Mouse (Mus musculus) brain, embryonic 14.5 days (tissue): ENCODE data around the gene Ptgis. TPM values are rescaled to one million over a fixed set of nuclear protein-coding genes. Genes with fewer than 3 reads are reported as not detected.
A peak's percentile ranks its signal among the peaks of the same experiment; 100 is the strongest.

Source experiments
- DNase-seq: peaks from one replicate; pipeline ENCODE4 v3.0.0-alpha.2; 2011; ENCODE audit warnings: low read depth
- CTCF ChIP-seq: fragments of 200-500 bp; IDR thresholded peaks from 2 replicates; pipeline ENCODE4 v1.5.1; 2012; ENCODE audit warnings: inconsistent platforms, mild to moderate bottlenecking, moderate library complexity, borderline replicate concordance; ENCODE audit not compliant: insufficient read depth, insufficient read length; ENCODE audit errors: extremely low read depth
- POLR2A ChIP-seq: fragments of 200-500 bp; IDR thresholded peaks from 2 replicates; pipeline ENCODE4 v1.6.1; 2012; ENCODE audit warnings: mild to moderate bottlenecking, inconsistent platforms, borderline replicate concordance; ENCODE audit not compliant: poor library complexity, insufficient read depth, insufficient read length, severe bottlenecking; ENCODE audit errors: extremely low read depth
- polyA plus RNA-seq: library from polyadenylated mRNA; depleted of rRNA; stranded (reverse); fragments of >200 nt; gene quantifications from 2 replicates; pipeline ENCODE4 v1.2.3, GENCODE M21; 2012

Ptgis gene
- polyA plus RNA-seq, 1 experiment = 6.1 TPM

DNA sequence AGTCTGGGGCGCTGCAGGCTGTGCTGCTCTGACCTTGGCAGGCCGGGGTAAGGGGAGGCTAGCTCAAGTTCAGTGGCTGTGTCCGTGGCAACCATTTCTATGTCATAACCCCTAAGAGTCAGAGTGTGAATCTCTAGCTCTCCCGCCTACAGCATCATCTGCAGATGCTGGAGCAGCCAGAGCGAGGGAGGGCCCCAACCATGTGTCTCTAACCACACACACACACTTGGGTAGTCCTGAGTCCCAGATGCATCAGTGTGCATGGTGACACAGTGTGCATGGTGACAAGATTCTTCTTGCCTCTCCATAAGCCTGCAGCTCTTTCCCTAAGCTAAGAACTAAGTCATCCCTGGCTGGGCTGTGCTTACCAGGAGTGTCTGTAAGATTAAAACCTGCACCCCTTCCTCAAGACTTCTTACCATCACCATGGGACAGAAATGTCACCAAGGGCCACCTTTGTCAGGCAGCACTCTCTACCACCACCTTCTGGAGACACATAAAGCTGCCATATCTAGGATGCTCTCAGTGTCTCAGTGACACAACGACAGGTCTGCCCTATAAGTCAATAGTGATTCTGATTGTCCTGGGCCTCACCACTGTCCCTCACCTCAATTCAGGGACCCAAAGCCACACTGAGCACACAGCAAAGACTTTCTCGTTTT, 36.8 kb downstream of the Ptgis start:
- DNase-seq = peak; percentile 28
- TF ChIP-seq CTCF = peak; percentile 28; the same call in 1 of the 2 replicates
- no peak for TF ChIP-seq POLR2A

DNA sequence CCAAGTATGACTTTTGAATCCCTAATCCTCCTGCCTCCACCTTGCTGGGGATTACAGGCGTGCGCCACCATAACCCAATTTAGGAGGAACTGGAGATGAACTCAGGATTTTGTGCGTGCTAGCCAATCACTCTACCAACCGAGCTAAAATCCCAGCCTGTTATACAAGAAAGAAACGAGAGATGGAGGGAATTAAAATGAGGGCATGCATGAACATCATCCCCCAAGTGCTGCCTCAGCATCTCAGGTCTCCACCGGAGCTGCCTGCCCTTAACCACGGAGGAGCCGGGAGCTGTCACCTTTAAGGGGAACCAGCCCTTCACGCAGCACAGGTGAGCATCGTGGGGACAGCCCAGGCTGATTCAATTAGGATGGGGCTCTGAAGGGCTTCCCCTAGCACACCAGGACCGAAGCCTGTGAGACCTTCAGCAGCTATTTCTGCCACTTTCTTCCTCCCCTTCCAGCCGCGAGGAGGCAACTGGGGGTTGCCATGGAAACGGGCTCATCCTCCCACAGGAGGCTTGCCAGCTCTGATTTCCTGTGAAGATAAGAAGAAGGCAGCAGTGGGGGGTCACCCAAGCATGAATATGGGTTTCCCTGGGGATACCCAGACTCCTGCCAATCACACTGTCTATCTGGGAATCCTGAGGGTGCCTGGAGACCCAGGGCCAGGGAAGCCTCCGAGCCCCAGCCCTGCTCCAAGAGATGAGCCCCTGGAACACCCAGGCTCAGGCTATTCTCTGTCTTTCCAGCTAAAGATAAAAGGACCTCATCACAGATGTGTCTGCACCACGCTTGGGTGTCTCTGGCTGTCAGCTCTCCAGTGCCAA, 38.7 kb downstream of the Ptgis start:
- DNase-seq = peak; percentile 93
- no peak for TF ChIP-seq POLR2A
- no peak for TF ChIP-seq CTCF

GRCm38 (mm10) chr2:167198660-167199427, 41.6 kb downstream of the Ptgis start:
- no peak for TF ChIP-seq CTCF
- TF ChIP-seq POLR2A = no peak
- no peak for DNase-seq

DNA sequence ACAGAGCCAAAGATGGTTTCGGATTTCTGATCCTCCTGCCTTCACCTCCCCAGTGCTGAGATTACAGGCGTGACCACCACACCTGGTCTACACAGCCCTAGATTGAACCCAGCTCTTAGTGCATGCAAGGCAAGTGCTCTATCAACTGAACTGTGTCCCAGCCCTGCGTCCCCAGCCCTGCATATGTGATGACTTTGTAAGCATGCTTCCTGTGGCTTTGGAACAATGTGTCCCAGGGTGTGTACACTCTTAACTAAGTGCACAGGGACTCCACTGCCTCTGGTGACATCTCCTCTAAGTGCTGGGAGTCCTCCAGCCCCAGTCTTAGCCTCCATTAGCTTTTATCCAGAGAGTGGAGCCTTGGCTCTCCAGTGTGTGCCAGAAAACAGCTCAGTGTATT, 47.0 kb downstream of the Ptgis start:
- TF ChIP-seq CTCF = no peak
- TF ChIP-seq POLR2A = no peak

GRCm38 (mm10) chr2:167190076-167190399, 50.4 kb downstream of the Ptgis start, which contains the start of gene Kcnb1:
TSS of gene Kcnb1 (minus strand) at chr2:167190155.
- peak; percentile 93 for DNase-seq
- TF ChIP-seq CTCF (peak; percentile 57), POLR2A (no peak)

More for the DNA sequence above, 47.0 kb downstream of the Ptgis start:
- no peak for DNase-seq

DNA sequence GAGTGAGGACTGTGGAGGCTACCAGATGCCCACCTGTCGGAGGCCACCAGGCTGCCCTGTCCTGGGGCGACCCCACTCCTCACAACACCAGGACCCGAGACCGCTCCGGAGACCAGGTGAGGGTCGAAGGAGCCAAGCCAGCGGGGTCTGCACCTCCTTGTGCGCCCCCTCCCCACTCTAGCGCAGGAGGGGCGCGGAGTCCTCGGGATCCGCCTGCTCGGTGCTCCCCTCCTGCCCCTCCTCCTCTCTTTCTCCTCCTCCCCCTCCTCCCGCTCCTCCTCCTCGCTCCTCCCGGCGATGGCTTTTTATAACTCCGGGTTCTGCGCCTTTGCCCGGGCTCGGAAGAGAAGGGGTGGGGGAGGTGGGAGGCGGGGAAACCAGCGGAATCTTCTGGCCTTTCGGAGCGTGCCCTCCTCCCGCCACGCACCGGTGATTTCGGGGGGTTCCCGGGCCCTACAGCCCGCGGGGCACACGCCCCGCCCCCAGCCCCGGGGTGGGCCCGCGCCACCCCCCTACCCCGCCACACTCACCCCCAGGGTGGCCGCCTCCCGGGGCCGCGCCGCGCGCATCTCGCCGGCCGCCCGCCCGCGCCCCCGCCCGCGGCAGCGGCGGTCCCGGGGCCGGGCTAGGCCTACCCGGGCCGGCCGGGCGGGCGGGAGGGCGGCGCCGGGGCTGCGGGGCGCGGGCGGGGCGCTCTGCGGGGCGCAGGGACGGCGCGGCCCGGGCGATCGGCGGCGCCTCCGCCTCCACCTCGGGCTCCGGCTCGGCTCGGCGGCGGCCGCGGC, 50.9 kb downstream of the Ptgis start:
- peak; percentile 73 for DNase-seq
- TF ChIP-seq POLR2A (no peak), CTCF (no peak)

DNA sequence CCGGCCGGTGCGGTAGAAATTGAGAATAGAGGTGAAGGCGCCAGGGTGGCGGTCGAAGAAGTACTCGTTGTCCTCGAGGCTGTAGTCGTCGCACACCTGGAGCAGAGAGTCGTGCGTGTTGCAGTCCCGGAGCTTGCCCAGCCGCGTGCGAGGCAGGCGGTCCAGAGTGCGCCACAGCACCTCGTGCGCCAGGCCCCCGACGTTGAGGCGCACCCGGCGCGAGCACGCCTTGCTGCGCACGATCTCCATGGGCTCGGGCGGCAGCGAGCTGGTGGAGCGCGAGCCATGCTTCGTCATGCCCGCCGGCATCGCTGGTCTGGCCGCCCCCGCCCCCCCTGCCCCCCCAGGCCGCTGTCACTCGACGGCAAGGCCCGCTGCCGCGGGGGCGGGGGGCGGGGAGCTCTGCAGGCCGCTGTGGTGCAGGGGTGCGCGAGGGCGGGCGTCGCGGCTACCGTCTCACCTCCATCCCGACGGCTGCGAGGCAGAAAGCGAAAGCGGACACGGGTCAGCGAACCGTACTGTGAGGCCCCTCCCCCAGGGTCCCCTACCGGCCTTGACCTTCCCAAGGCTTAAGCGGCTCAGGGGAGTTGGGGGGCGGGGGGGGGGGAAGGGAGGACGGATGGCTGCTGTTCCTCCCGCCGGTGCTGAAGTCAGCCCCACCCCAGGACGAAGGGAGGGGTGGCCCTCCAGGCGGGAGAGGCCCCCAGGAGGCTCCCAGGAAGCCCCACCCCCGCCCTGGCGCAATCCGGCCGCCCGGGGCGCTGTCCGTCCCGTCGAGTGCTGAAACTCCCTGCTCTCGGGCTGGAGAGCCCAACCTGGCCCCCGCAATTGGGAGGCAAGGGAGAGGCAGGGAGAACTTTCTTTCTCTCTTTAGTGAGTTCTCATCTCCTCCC, 51.8 kb downstream of the Ptgis start:
- TF ChIP-seq CTCF = peak; percentile 20; the same call in 1 of the 2 replicates
- no peak for TF ChIP-seq POLR2A
- DNase-seq = peak; percentile 47

DNA sequence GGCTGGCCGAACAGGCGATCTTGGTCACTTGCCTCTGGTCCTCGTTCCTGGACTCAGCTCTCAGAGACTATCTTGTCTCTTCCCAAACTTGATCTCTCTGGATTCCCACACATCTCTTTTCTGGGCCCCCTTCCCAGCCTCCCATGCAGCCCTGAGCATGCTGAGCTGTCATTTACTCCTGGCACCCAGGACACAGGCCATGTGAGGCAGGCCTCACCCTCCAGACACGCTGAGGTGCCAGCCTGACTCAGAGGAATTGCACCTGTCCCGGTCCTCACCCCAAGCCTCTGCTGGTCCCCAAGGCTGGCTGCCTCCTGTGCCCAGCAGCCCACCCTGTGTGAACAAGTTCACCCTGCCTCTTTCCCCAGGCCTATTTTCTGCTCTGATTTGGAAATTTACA, 53.3 kb downstream of the Ptgis start:
- no peak for DNase-seq
- TF ChIP-seq CTCF = no peak
- TF ChIP-seq POLR2A = no peak

GRCm38 (mm10) chr2:167186544-167186943, 53.9 kb downstream of the Ptgis start:
- TF ChIP-seq CTCF (no peak), POLR2A (no peak)
- DNase-seq = no peak

DNA sequence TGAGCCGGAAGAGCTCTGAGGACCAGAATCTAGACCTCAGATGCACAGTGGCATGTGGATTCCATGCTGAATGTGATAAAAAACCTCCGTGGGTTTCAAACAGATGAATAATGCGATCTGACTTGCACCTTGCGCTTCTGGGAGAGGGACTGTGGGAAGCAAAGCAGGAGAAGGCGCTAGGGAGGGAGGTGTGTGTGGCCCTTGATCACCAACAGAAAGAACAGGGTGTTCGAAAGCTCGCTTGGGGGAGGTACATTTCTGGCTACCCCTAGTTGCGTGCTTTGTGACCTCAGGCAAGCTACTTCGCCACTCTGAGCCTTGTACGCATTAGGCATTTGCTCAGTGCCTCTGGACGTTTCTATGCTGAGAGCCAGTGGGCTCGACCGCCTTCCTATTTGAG, 54.4 kb downstream of the Ptgis start:
- DNase-seq = no peak
- TF ChIP-seq CTCF (no peak), POLR2A (no peak)

DNA sequence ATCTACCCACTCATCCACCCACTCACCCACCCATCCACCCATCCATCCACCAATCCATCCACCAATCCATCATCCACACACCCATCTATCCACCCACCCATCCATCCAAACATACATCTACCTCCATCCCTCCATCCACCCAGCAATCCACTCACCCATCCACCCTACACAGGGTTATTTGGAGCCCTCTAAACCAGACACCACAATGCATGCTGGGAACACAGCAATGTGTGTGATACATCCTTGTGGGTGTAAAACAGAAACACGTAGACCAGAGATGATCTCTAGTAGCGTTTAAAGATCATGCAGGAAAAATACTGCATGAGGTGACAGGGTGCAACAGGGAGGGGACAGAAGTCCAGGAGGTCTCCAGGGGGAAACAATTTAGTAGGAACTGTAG, 55.0 kb downstream of the Ptgis start:
- TF ChIP-seq POLR2A (no peak), CTCF (no peak)
- DNase-seq = no peak
